ENCODE assay signal across 10 mouse cellular contexts in genomic region chrX:50591477-50591876, GRCm38 (mm10).
A peak's percentile ranks its signal among the peaks of the same experiment; 100 is the strongest.
DNase-seq lines count a peak whose midpoint lies in the region; ATAC-seq and TF ChIP-seq lines count a peak whose summit lies in the region.
"Had no signal": no experiment of that assay in that cellular context is flagged by ENCODE, and none has a peak within 500 bp of the region (broad histone marks: within the 10 kb centered on the region; RNA-seq: fewer than 3 reads in every experiment).

No protein-coding gene starts in this region.

- no peak for TF ChIP-seq POLR2A in kidney, adult 2 months (IDR thresholded peaks at IDR 0.05; ENCODE audit: low read depth, low read length)

- H3K4me2 ChIP-seq in kidney, postnatal 0 days (ENCODE audit: low read length) = no peak overlapping the region
- peak overlapping the region; percentile 32; the same call in 1 of the 2 replicates for H3K4me2 ChIP-seq in embryonic facial prominence, embryonic 14.5 days (ENCODE audit: low read depth, low read length)
- H3K4me2 ChIP-seq: neural tube, embryonic 12.5 days had no signal

- DNase-seq in cerebellum, adult 8-10 months = peak; percentile 57
- no peak for DNase-seq in cerebellum, adult 11-12 months
- DNase-seq in kidney, postnatal 0 days (ENCODE audit: low spot score) = peak; percentile 22
- no peak for DNase-seq in kidney, adult 2 months
- DNase-seq in embryonic facial prominence, embryonic 14.5 days (ENCODE audit: low spot score) = peak; percentile 60
- DNase-seq in lung, postnatal 36 days = peak; percentile 77
- no peak for DNase-seq in c-Kit-positive CD71-positive TER-119-positive erythroid progenitor cells, embryonic 14.5 days (ENCODE audit: low spot score)
- DNase-seq in thymus, postnatal 14 days = no peak

- H3K4me1 ChIP-seq in kidney, postnatal 0 days (replicated peaks; ENCODE audit: insufficient read depth, low read length) = no peaks in the 10 kb centered on the region
- H3K4me1 ChIP-seq in kidney, adult 2 months (ENCODE audit: control insufficient read depth, insufficient read depth, low read length) = no peaks in the 10 kb centered on the region
- no peaks in the 10 kb centered on the region for H3K4me1 ChIP-seq in embryonic facial prominence, embryonic 14.5 days (ENCODE audit: control insufficient read depth, insufficient read depth, low read length)
- H3K4me1 ChIP-seq: neural tube, embryonic 12.5 days had no signal

- WGBS in kidney, postnatal 0 days = 60% methylated on average over 4 of the region's 4 CpGs
- 99% methylated on average over 4 of the region's 4 CpGs for WGBS in kidney, adult 2 months
- WGBS in embryonic facial prominence, embryonic 14.5 days = 71% methylated on average over 4 of the region's 4 CpGs

- peak; percentile 62 for TF ChIP-seq CTCF in kidney, postnatal 0 days (IDR thresholded peaks at IDR 0.05; ENCODE audit: low read depth)
- no peak for TF ChIP-seq CTCF in kidney, adult 2 months (conservative IDR thresholded peaks at IDR 0.05; ENCODE audit: insufficient read depth, insufficient read length, low read depth, low read length)

- peaks cover 10% of the 10 kb centered on the region; the same call in 1 of the 2 replicates for H3K36me3 ChIP-seq in kidney, postnatal 0 days (ENCODE audit: insufficient read depth, low read length)
- peaks cover 1% of the 10 kb centered on the region; the same call in 1 of the 2 replicates for H3K36me3 ChIP-seq in kidney, adult 2 months (ENCODE audit: control insufficient read depth, insufficient read depth, low read length)
- 0 out of 2 replicates have a peak, but pooled peaks cover 16% of the 10 kb centered on the region for H3K36me3 ChIP-seq in embryonic facial prominence, embryonic 14.5 days (ENCODE audit: control insufficient read depth, insufficient read depth, low read length)

- no peak overlapping the region for H3K27ac ChIP-seq in kidney, postnatal 0 days
- H3K27ac ChIP-seq in kidney, adult 2 months (ENCODE audit: insufficient read depth, low read depth, low read length) = no peak overlapping the region
- H3K27ac ChIP-seq in embryonic facial prominence, embryonic 14.5 days (replicated peaks; ENCODE audit: low read depth, low read length) = no peak overlapping the region
- H3K27ac ChIP-seq: layer of hippocampus, adult 2 months; neural tube, embryonic 12.5 days had no signal

- H3K9ac ChIP-seq in kidney, postnatal 0 days (ENCODE audit: low read depth, low read length) = no peak overlapping the region
- H3K9ac ChIP-seq in embryonic facial prominence, embryonic 14.5 days (ENCODE audit: low read depth, low read length) = no peak overlapping the region
- H3K9ac ChIP-seq: neural tube, embryonic 12.5 days had no signal

- H3K27me3 ChIP-seq in kidney, postnatal 0 days (ENCODE audit: insufficient read depth, low read length) = no peaks in the 10 kb centered on the region
- no peaks in the 10 kb centered on the region for H3K27me3 ChIP-seq in kidney, adult 2 months (replicated peaks; ENCODE audit: control insufficient read depth, insufficient read depth, low read length)
- no peaks in the 10 kb centered on the region for H3K27me3 ChIP-seq in embryonic facial prominence, embryonic 14.5 days (replicated peaks; ENCODE audit: control insufficient read depth, insufficient read depth, low read length)
- H3K27me3 ChIP-seq: neural tube, embryonic 12.5 days had no signal

- H3K4me3 ChIP-seq in kidney, postnatal 0 days (replicated peaks; ENCODE audit: low read depth, low read length) = no peak overlapping the region
- no peak overlapping the region for H3K4me3 ChIP-seq in kidney, adult 2 months (ENCODE audit: insufficient read depth, low read depth, low read length)
- no peak overlapping the region; the same call in 1 of the 2 replicates for H3K4me3 ChIP-seq in embryonic facial prominence, embryonic 14.5 days (ENCODE audit: low read depth, low read length)
- H3K4me3 ChIP-seq: layer of hippocampus, adult 2 months; neural tube, embryonic 12.5 days had no signal

- no peak for ATAC-seq in kidney, postnatal 0 days (replicated peaks; ENCODE audit: low FRiP score, low read depth)
- ATAC-seq in embryonic facial prominence, embryonic 14.5 days (ENCODE audit: low read depth) = no peak

- no peaks in the 10 kb centered on the region for H3K9me3 ChIP-seq in kidney, postnatal 0 days (replicated peaks; ENCODE audit: low read length)
- H3K9me3 ChIP-seq in embryonic facial prominence, embryonic 14.5 days (ENCODE audit: control insufficient read depth, low read length) = no peaks in the 10 kb centered on the region
- H3K9me3 ChIP-seq: neural tube, embryonic 12.5 days had no signal

Comparison
In these comparisons a context has a peak if more than half of its experiments do, and no peak if none do; other contexts are left out.
1. DNase-seq: peak in cerebellum, adult 8-10 months (single experiment), kidney, postnatal 0 days (single experiment), embryonic facial prominence, embryonic 14.5 days (single experiment) and lung, postnatal 36 days (single experiment); none in cerebellum, adult 11-12 months (single experiment), kidney, adult 2 months (single experiment), c-Kit-positive CD71-positive TER-119-positive erythroid progenitor cells, embryonic 14.5 days (single experiment) and thymus, postnatal 14 days (single experiment).